Mouse (Mus musculus) thymus, adult 2 months (tissue): ENCODE measurements around the gene Olfr145. TPM values are rescaled to one million over a fixed set of nuclear protein-coding genes. Genes with fewer than 3 reads are reported as not detected.

Source experiments
- DNase-seq: peaks from one replicate; pipeline ENCODE4 v3.0.0; 2021
- H3K27ac ChIP-seq: fragments of 200-500 bp; 2 replicates; pipeline ENCODE4 v1.5.1; 2012; ENCODE audit warnings: low read length, control low read depth; ENCODE audit not compliant: control insufficient read depth, insufficient read depth
- H3K27me3 ChIP-seq: fragments of 200-500 bp; 2 replicates; pipeline ENCODE4 v1.6.1; 2012; ENCODE audit warnings: mild to moderate bottlenecking, low read length, moderate library complexity, mixed read lengths; ENCODE audit not compliant: control insufficient read depth, insufficient read depth
- H3K36me3 ChIP-seq: fragments of 200-500 bp; 2 replicates; pipeline ENCODE4 v1.6.1; 2012; ENCODE audit warnings: mild to moderate bottlenecking, low read length, moderate library complexity; ENCODE audit not compliant: control insufficient read depth, insufficient read depth
- H3K4me1 ChIP-seq: fragments of 200-500 bp; replicated peaks from 2 replicates; pipeline ENCODE4 v1.6.1; 2012; ENCODE audit warnings: low read length; ENCODE audit not compliant: control insufficient read depth, insufficient read depth
- H3K4me3 ChIP-seq: fragments of 200-500 bp; 2 replicates; pipeline ENCODE4 v1.5.1; 2012; ENCODE audit warnings: mild to moderate bottlenecking, low read length, control low read depth, moderate library complexity; ENCODE audit not compliant: control insufficient read depth, insufficient read depth
- CTCF ChIP-seq: fragments of 200-500 bp; IDR thresholded peaks from 2 replicates; pipeline ENCODE4 v1.5.1; 2012; ENCODE audit warnings: mild to moderate bottlenecking, control low read depth, low read length, moderate library complexity, borderline replicate concordance; ENCODE audit not compliant: control insufficient read depth, poor library complexity, insufficient read depth; ENCODE audit errors: extremely low read depth
- POLR2A ChIP-seq: fragments of 200-500 bp; IDR thresholded peaks from 2 replicates; pipeline ENCODE4 v1.6.1; 2012; ENCODE audit warnings: mild to moderate bottlenecking, low read length, control low read depth, moderate library complexity; ENCODE audit not compliant: control insufficient read depth, poor library complexity, insufficient read depth; ENCODE audit errors: extremely low read depth
- WGBS: fragments of 180-500 bp; shearing (Covaris S2); methylation state at CpG from one replicate; pipeline ENCODE4 v1.1.7; 2018; 5-methylcytosine and 5-hydroxymethylcytosine counted together
- polyA plus RNA-seq: library from polyadenylated mRNA; depleted of rRNA; stranded (reverse); fragments of >200 nt; gene quantifications from 2 replicates; pipeline ENCODE4 v1.2.3, GENCODE M21; 2012

The Olfr145 gene
- polyA plus RNA-seq, 1 experiment, result not detected

DNA sequence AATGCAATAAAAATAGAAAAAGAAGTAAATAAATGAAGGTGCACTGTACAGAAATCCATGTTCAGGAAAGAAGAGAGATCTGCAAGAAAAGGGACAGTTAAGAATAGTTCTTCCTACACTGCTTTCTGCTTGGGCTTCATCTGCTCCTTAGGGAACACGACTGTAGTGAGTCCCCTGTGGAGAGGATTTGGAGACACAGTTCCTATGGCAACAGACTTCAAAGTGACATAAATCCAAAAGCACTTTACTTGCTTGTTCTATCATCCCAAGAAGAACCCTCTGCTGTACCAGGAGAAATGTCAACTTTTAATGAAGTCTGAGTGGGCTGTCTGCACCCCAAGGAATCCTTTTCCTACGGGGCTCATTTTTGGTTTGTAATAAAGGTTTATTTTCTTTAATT lies 5.6 kb upstream of the Olfr145 start:
- H3K27ac ChIP-seq, result no peak overlapping the region
- WGBS, result 47% methylated on average over 2 of the region's 2 CpGs
- DNase-seq, result no peak
- H3K4me1 ChIP-seq, result no peaks in the 10 kb centered on the region
- no peak overlapping the region for H3K4me3 ChIP-seq
- no peak for TF ChIP-seq CTCF
- no peak for TF ChIP-seq POLR2A
- no peaks in the 10 kb centered on the region for H3K36me3 ChIP-seq
- H3K27me3 ChIP-seq, result no peaks in the 10 kb centered on the region

DNA sequence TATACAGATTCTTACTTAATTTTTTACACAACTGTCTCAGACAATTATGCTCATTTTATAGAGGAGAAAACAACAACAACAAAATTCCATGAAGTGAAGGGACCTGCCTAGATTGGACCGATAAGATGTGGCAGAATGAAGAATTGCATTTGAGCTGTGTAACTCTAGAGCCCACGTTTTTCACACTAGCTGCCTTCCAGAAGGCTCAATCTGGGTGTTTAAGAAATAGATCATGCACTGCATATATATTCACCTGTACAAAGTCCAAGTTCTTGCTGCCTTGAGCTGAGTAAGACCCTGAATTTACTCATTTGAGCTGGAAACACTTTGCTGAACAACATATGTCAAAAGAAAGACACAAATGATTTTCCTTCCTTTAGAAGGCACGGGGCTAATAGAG lies 9.0 kb downstream of the Olfr145 start:
- H3K36me3 ChIP-seq, result no peaks in the 10 kb centered on the region
- DNase-seq, result no peak
- H3K27me3 ChIP-seq, result no peaks in the 10 kb centered on the region
- no peak overlapping the region for H3K4me3 ChIP-seq
- no peak overlapping the region for H3K27ac ChIP-seq
- 74% methylated on average over 3 of the region's 3 CpGs for WGBS
- no peak for TF ChIP-seq CTCF
- no peak for TF ChIP-seq POLR2A
- no peaks in the 10 kb centered on the region for H3K4me1 ChIP-seq

DNA sequence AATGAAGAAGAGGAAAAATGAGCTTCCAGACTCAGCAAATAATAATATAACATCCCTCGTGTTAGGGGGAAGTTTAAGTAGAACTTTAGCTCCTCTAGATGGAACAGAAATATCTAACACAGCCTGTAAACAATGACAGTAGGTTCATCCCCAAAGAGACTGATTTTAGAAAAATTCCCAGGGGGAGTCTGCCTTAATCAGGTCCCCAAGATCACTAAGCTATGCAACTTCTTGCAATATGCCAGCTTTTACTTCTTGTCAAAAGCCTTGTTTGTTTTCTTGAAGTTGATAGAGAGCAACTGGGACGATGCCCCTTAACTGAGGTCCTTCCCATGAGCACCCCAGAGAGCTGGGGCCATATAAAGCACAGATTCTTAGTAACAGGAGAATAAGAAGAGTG lies 21.0 kb downstream of the Olfr145 start, which contains the start of gene Olfr878:
Gene Olfr878 (plus strand): TSS at position 301 of the 400 bp plus-strand sequence.
- 81% methylated on average over 2 of the region's 2 CpGs for WGBS
- H3K4me3 ChIP-seq, result no peak within 1 kb of the TSS
- no peak within 1 kb of the TSS for H3K27ac ChIP-seq
- DNase-seq, result no peak
- TF ChIP-seq POLR2A (no peak), CTCF (no peak)
- H3K27me3 ChIP-seq, result no peaks in the 10 kb centered on the region
- no peaks in the 10 kb centered on the region for H3K4me1 ChIP-seq
- H3K36me3 ChIP-seq, result no peaks in the 10 kb centered on the region

DNA sequence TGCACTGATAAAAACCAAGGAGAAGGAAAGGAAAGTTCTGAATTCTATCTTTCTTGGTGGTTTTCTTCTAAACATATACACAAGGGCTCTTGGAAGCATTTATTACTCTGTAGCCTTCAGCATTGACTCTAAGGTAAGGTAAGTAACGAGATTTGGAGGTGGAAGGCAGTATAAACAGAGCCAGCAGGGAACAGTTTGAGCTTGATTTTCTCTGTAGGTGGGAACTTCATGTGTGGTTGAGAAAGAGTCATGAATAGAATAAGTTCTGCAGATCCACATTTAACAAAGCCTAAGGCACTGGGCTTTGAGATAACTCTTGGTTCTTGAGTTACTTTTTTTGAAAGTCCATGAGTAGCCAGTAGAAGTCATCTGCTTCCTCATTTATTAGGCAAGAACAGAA lies 21.5 kb downstream of the Olfr145 start:
- Histone ChIP-seq H3K36me3 (no peaks in the 10 kb centered on the region), H3K27me3 (no peaks in the 10 kb centered on the region), H3K4me3 (no peak overlapping the region), H3K27ac (no peak overlapping the region), H3K4me1 (no peaks in the 10 kb centered on the region)
- no peak for DNase-seq
- WGBS, result 47% methylated on average over 1 of the region's 1 CpGs
- TF ChIP-seq POLR2A (no peak), CTCF (no peak)

GRCm38 (mm10) chr9:37924194-37924593 lies 27.7 kb downstream of the Olfr145 start:
- Histone ChIP-seq H3K36me3 (no peaks in the 10 kb centered on the region), H3K4me1 (no peaks in the 10 kb centered on the region), H3K27ac (no peak overlapping the region), H3K27me3 (no peaks in the 10 kb centered on the region), H3K4me3 (no peak overlapping the region)
- DNase-seq, result no peak
- 86% methylated on average over 5 of the region's 5 CpGs for WGBS
- TF ChIP-seq CTCF (no peak), POLR2A (no peak)

DNA sequence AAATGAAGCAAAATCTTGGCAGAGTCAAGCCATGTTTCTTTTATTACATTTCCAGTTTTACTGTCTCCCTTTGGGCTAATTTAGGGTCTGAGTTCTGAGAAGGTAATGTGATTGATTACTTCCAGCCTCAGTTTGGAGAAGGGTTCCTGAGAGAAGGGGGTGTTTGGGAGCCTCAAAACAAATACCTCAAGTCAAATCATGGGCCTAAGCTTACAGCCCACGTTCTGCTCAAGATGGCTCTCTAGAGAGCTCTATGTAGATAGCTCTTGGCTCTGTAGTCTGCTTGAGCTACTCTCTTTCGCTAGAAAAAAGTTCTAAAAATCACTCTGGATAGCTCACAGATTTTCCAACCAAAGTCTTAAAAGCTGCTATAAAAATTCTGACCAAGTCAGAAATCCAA lies 28.9 kb downstream of the Olfr145 start:
- Histone ChIP-seq H3K36me3 (no peaks in the 10 kb centered on the region), H3K27me3 (no peaks in the 10 kb centered on the region), H3K4me1 (no peaks in the 10 kb centered on the region), H3K27ac (no peak overlapping the region), H3K4me3 (no peak overlapping the region)
- no peak for TF ChIP-seq CTCF
- no peak for TF ChIP-seq POLR2A
- WGBS, result 67% methylated on average over 2 of the region's 2 CpGs
- DNase-seq, result no peak

- H3K4me3 ChIP-seq, result no peak overlapping the region
- 70% methylated on average over 3 of the region's 3 CpGs for WGBS
- H3K27ac ChIP-seq, result no peak overlapping the region
- no peaks in the 10 kb centered on the region for H3K27me3 ChIP-seq
- H3K4me1 ChIP-seq, result no peaks in the 10 kb centered on the region
- no peak for DNase-seq
- no peaks in the 10 kb centered on the region for H3K36me3 ChIP-seq
- no peak for TF ChIP-seq POLR2A
- TF ChIP-seq CTCF, result no peak
These were observed 29.8 kb downstream of the Olfr145 start for GRCm38 (mm10) chr9:37926019-37927013.
